Mouse (Mus musculus) monocyte, adult 5-6 weeks (primary cell): ENCODE results near the gene Zkscan2. TPM values are rescaled to one million over a fixed set of nuclear protein-coding genes. Genes with fewer than 3 reads are reported as not detected.
A peak's percentile ranks its signal among the peaks of the same experiment; 100 is the strongest.

ENCODE experiments used
- ATAC-seq: fragments of 153-309, 156-312 bp; replicated peaks from 2 replicates; pipeline ENCODE4 v1.8.0; 2017; ENCODE audit warnings: mild to moderate bottlenecking; ENCODE audit not compliant: low TSS enrichment, insufficient number of reproducible peaks, severe bottlenecking, poor library complexity, low FRiP score
- total RNA-seq: library from RNA; stranded (forward); fragments of 200-1000, 200-491, 200-594 nt; gene quantifications from 3 replicates; pipeline ENCODE4 v1.2.3, GENCODE M21; 2017

Gene Zkscan2
- total RNA-seq: not detected in 3 replicates

GRCm38 (mm10) chr7:123500239-123501219, at the start of gene Zkscan2:
Gene Zkscan2 (minus strand): TSS chr7:123500449.
- no peak for ATAC-seq

GRCm38 (mm10) chr7:123529190-123529589, 28.9 kb upstream of the Zkscan2 start:
- ATAC-seq: no peak

DNA sequence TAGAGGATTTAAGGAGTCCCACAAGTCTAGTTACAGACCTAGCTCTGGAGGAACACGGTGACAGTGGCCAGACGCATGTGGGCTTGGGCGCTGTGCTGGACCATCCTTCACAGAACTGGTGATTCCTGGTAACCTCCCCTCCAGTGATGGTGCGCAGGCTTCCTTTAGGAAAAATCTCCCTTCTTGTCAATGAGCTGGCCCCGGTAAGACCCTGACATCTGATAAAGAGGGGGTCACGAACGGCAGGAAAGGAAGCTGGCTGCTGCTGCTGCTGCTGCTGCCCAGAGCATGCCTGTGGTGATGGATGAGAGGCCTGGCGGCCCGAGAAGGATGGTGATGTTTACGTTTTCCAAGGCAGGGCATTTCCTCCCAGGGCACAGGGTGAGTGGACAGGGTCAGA, 25.5 kb upstream of the Zkscan2 start:
- no peak for ATAC-seq

DNA sequence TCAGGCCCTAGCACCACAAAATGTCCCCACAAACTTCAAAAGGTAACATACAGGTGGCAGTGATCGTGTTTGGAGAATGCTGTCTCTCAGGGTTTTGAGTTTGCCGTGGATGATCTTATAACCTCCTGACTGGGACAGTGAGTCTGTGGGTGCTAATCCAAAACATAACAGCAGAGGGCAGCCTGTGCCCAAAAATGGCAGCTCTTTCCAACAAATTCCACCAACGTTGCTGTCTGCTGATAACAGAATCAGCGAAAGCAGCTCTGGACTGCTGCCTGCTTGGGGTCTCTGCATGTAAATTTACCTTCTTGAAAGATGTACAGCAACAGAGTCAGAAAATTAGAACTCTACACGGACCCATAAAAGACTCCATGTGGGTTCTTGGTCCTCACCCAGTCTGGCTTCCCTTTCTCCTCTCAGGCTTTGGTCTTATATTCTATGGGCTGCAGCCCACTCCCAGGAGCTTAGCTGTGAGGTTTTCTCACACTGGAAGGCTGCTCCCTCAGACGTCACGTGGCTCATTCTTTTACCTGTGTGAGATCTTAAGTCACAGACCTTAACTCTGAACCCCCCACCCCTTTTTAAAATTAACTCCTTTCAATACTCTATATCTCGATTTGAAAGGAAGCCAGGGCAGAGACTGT, 24.1 kb upstream of the Zkscan2 start:
- ATAC-seq: no peak

DNA sequence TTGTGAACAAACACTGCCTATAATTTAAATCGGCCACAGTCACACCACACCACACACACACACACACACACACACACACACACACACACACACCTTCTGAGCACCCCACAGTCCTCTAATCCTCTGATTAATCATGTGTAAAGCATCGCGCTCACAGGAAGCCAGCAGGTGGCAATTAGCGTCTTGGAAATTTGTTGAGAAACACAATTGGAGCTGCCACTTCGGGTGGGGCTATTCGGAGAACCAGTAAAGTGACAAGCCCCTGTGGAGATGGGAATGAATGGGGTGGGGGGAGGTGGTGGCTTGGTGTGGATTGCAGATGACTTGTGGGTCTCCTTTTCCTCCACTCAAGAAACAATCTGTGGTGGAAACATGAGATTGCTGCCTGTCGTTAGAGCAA, 7.7 kb upstream of the Zkscan2 start:
- no peak for ATAC-seq

DNA sequence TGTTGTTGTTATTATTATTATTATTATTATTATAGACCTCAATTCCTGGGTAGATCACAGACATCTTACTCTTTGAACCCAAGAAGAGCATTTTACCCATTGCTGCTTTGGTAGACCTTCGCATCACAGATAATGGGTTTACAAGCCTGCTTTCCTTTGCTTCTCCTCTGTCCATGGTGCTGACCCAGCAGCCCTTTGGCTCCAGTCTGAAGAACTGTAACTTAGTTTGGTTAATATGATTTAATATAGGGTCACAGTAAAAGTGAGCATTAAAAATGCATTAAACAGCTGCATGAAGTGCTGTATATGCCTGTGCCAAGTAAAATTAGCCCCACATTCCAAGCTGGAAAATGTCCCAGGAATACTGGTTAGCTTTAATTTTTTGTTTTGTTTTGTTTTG, 3.1 kb upstream of the Zkscan2 start:
- ATAC-seq: no peak

GRCm38 (mm10) chr7:123499481-123500238, 589 bp downstream of the Zkscan2 start:
- no peak for ATAC-seq

- no peak for ATAC-seq
Observed at GRCm38 (mm10) chr7:123487703-123488102, 12.5 kb downstream of the Zkscan2 start.

- no peak for ATAC-seq
Observed at GRCm38 (mm10) chr7:123467961-123468360, 32.3 kb downstream of the Zkscan2 start.

DNA sequence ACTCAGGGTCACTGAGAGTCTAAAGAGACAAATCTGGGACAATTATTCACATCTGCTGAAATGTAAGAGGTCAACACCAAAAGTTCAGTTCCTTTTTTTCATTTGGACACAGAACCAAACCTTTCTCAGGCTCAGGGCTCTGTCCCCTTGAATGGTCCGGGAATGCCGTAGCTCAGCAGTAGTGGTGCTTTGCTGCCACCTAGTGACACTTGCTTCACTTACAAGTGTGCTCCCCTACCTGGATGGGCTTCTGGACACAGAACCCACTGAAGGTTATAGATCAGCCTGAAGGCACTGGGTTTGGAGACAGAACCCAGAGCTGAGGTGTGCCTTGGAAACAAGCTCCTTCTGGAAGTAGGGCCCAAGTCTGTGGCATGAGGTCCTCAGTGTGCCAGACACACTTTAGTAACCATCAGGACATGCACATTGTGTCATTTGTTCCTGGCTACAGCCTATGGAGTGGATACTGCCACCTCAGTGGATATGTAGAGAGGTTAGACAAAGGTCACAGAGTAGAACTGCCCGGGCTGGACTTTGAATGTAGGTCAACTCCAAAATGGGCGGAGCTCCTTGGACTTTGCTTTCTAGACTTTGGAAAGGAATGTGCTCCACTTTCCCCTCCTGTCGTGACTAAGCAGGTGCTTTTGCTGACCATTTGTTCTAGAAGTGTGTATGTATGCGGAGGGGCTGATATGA, 34.4 kb downstream of the Zkscan2 start:
- peak; percentile 70; the same call in 1 of the 2 replicates for ATAC-seq

DNA sequence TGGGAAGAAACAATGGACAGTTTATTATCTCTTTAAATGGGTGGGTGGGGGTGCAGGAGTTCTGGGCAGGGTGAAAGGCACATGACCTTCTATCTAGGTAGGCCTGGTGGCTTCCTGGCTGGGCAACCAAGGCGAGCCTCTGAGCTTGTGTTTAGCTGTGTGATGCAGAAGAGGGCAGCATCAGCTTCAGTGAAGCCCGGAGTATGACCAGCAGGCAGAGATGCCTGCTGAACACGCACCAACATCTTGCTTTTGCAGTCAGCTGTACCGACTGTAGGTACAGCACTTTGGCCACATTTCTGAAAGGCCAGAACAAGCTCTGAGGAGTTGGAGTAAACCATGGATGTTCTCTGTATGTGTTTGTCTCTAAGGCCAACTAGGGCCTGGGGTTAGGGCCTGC, 36.7 kb downstream of the Zkscan2 start:
- no peak for ATAC-seq

GRCm38 (mm10) chr7:123462070-123462501, 38.2 kb downstream of the Zkscan2 start, which contains the start of gene Aqp8:
Gene Aqp8 (plus strand): TSS chr7:123462291.
- ATAC-seq: no peak

GRCm38 (mm10) chr7:123461316-123461715, 38.9 kb downstream of the Zkscan2 start:
- no peak for ATAC-seq

DNA sequence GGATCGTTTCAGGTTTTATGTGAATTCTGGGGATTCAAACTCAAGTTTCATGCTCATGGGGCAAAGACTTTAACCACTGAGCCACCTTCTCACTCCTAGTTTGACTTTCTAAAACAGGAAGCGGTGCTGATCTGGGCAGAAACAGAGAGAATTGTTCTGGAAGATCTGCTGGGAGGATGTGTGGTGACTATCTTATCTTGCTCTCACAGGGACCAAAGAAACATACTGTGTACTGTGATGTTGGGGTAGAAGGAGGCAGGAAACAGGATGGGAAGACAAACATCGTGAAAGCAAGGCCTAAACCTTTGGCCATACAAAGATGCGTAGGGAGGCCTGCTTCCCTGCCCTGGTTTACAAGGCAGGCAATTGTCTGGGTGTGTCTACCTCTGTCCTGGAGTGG, 41.0 kb downstream of the Zkscan2 start:
- ATAC-seq: no peak

- ATAC-seq: no peak
Observed at GRCm38 (mm10) chr7:123458309-123458708, 41.9 kb downstream of the Zkscan2 start.

- no peak for ATAC-seq
Observed at GRCm38 (mm10) chr7:123455088-123455487, 45.2 kb downstream of the Zkscan2 start.

- no peak for ATAC-seq
Observed at GRCm38 (mm10) chr7:123453066-123453465, 47.2 kb downstream of the Zkscan2 start.

DNA sequence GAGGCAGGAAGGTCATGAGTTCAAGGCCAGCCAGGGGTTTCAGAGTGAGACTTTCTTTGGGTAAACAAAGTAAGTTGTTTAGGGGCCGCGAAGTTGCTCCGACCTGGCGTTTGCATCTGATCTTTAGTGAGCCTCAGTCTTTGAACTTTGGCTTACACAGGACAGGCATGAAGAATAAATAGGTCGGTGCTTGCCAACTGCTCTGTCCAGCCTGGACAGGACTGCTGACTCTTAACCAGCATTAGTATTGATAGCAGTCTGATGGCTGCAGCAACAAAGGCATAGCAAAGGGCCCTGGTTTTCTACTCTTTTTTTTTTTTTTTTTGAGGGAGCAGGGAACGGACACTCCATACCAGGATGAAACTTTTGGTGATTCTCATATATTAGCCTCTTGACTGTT, 47.7 kb downstream of the Zkscan2 start:
- no peak for ATAC-seq

GRCm38 (mm10) chr7:123450515-123450914, 49.7 kb downstream of the Zkscan2 start:
- no peak for ATAC-seq
